Mouse (Mus musculus) G1E (cell line): Measurements from ENCODE around the gene Ticam1.

Source experiments
- CTCF ChIP-seq: IDR thresholded peaks from 2 replicates; pipeline ENCODE4 v1.5.1; 2012; ENCODE audit warnings: low read depth, low read length, inconsistent platforms, mixed read lengths
- GATA1 ChIP-seq: IDR thresholded peaks from 2 replicates; pipeline ENCODE4 v1.6.1; 2012; ENCODE audit warnings: borderline replicate concordance, low read length, inconsistent platforms, mixed read lengths
- GATA2 ChIP-seq: IDR thresholded peaks from 2 replicates; pipeline ENCODE4 v1.6.1; 2012; ENCODE audit warnings: low read depth, low read length, inconsistent platforms, borderline replicate concordance
- POLR2AphosphoS5 ChIP-seq: IDR thresholded peaks from 2 replicates; pipeline ENCODE4 v1.6.1; 2012; ENCODE audit warnings: low read depth, low read length, inconsistent platforms; ENCODE audit not compliant: insufficient replicate concordance
- TAL1 ChIP-seq: conservative IDR thresholded peaks from 2 replicates; pipeline ENCODE4 v1.6.1; 2012; ENCODE audit warnings: low read depth, low read length, inconsistent platforms, mixed read lengths

DNA sequence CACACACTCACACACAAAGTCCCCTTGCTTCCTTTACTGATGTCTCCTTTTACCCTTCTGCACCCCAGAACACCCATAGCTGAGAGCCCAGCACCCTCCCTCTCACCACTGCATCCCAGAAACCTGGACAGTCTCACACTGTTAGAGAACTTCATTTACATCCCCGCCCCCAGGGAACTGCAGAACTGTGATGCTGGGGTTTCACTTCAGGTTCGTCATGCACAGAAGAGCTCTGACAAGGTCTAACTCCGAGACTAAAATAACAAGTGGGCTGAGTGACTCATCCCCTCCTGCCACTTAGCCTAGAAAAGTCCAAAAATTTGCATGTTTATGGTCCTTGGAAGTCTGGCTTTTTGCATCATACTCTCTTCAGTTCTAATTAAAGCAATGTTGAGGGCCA lies 10.3 kb downstream of the Ticam1 start:
- TF ChIP-seq GATA1 = no peak
- no peak for TF ChIP-seq CTCF
- TF ChIP-seq TAL1 = no peak
- TF ChIP-seq POLR2AphosphoS5 = no peak
- no peak for TF ChIP-seq GATA2
